Mouse (Mus musculus): ENCODE data around the gene Egln3. TPM values are rescaled to one million over a fixed set of nuclear protein-coding genes. Genes with fewer than 3 reads are reported as not detected.
A peak's percentile ranks its signal among the peaks of the same experiment; 100 is the strongest.

The Egln3 gene
- polyA plus RNA-seq (2015; fragmentation: Nextera tagmentation; extraction: Ambion mirVana), result 4.8 and 5.3 TPM in 2 replicates

DNA sequence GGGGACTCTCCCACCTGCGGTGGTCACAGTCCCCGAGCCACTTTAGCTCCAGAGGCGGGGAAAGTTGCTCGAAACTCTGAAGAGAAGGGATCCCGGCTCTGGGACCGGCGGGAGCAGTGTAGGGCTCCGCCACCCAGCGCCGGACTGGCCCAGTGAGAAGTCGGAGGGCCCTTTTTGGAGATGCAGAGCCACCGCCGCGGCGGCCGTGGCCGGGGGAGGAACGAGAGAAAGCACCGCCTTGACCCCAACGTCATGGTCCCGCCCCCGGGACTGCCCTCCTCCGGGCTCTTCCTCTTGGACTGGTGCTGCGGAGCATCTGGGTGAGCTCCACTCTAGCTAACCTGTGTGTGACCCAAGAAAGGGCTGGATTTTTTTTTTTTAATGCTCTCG, at the start of gene Egln3:
TSS of gene Egln3 (minus strand) at position 205 of the 390 bp plus-strand sequence.
- Histone ChIP-seq H3K4me1 (peaks cover 16% of the 10 kb centered on the region), H3K27me3 (replicated peaks) (peaks cover 17% of the 10 kb centered on the region), H3K4me2 (peak within 1 kb of the TSS; percentile 99), H3K27ac (no peak within 1 kb of the TSS), H3K9ac (peak within 1 kb of the TSS; percentile 53), H3K4me3 (peak within 1 kb of the TSS; percentile 48), H3K36me3 (replicated peaks) (no peaks in the 10 kb centered on the region), H3K9me3 (no peaks in the 10 kb centered on the region)
- ATAC-seq (replicated peaks), result peak; percentile 84
- under 1% methylated on average over 25 of the region's 25 CpGs for WGBS

GRCm38 (mm10) chr12:54253449-54253848, 49.8 kb upstream of the Egln3 start:
- H3K27me3 ChIP-seq (replicated peaks), result no peaks in the 10 kb centered on the region
- H3K27ac ChIP-seq, result no peak overlapping the region
- 0 out of 2 replicates have a peak, but pooled peaks cover 2% of the 10 kb centered on the region for H3K4me1 ChIP-seq
- no peak overlapping the region for H3K9ac ChIP-seq
- no peaks in the 10 kb centered on the region for H3K9me3 ChIP-seq
- 87% methylated on average over 4 of the region's 4 CpGs for WGBS
- H3K36me3 ChIP-seq (replicated peaks), result no peaks in the 10 kb centered on the region
- ATAC-seq (replicated peaks), result no peak
- H3K4me2 ChIP-seq, result no peak overlapping the region
- no peak overlapping the region for H3K4me3 ChIP-seq

DNA sequence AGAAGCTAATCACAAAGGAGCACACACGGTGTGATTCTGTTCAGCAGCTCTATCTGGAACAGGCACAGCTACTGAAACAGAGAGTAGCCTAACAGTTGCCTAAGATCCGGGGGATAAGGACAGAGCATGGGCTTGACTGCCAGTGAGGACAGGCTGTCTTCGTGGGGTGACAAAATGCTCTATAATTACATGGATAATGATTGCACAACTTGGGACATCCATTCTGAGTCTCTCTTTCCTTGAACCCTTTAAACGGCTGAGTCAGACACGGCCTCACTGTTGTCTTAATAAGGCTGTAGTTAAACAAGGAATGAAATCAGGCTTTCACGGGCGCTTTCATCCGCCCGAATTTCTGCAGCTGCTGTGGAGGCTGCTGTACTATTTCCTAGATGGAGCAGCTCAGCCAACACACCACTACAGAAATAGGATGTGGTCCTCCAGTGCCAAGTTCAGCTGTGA, 48.3 kb upstream of the Egln3 start:
- H3K4me2 ChIP-seq, result no peak overlapping the region
- H3K9ac ChIP-seq, result no peak overlapping the region
- H3K36me3 ChIP-seq (replicated peaks), result no peaks in the 10 kb centered on the region
- H3K9me3 ChIP-seq, result no peaks in the 10 kb centered on the region
- ATAC-seq (replicated peaks), result no peak
- no peaks in the 10 kb centered on the region for H3K4me1 ChIP-seq
- H3K4me3 ChIP-seq, result no peak overlapping the region
- WGBS, result 79% methylated on average over 9 of the region's 9 CpGs
- no peaks in the 10 kb centered on the region for H3K27me3 ChIP-seq (replicated peaks)
- no peak overlapping the region for H3K27ac ChIP-seq

DNA sequence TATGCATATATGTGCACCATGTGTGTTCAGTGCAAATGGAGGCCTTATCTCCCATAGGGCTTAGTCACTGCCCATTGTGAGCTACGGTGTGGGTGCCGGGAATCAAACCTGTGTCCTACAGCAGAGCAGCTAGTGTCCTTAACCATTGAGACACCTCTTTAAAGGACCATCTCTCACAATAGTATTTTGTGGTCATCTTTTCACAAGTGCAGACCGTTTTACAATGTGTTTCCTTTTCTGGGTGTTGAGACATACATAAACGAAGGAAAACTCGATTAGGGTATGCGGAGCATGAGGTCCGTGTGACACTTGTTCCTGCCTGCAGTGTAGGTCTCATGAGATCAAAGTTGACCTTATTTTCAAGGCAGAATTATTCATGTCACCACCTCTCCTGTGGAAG, 44.2 kb upstream of the Egln3 start:
- WGBS, result 90% methylated on average over 7 of the region's 7 CpGs
- ATAC-seq (replicated peaks), result no peak

GRCm38 (mm10) chr12:54243158-54243557, 39.5 kb upstream of the Egln3 start:
- no peak for ATAC-seq (replicated peaks)
- H3K4me3 ChIP-seq, result no peak overlapping the region
- no peaks in the 10 kb centered on the region for H3K27me3 ChIP-seq (replicated peaks)
- no peaks in the 10 kb centered on the region for H3K36me3 ChIP-seq (replicated peaks)
- no peak overlapping the region for H3K9ac ChIP-seq
- no peak overlapping the region for H3K27ac ChIP-seq
- WGBS, result 86% methylated on average over 5 of the region's 5 CpGs
- no peaks in the 10 kb centered on the region for H3K9me3 ChIP-seq
- no peaks in the 10 kb centered on the region for H3K4me1 ChIP-seq
- no peak overlapping the region for H3K4me2 ChIP-seq

More for the DNA sequence above, 44.2 kb upstream of the Egln3 start:
- H3K9me3 ChIP-seq, result no peaks in the 10 kb centered on the region
- H3K4me1 ChIP-seq, result no peaks in the 10 kb centered on the region
- H3K4me3 ChIP-seq, result no peak overlapping the region
- no peaks in the 10 kb centered on the region for H3K27me3 ChIP-seq (replicated peaks)
- no peak overlapping the region for H3K27ac ChIP-seq
- H3K36me3 ChIP-seq (replicated peaks), result no peaks in the 10 kb centered on the region
- H3K9ac ChIP-seq, result no peak overlapping the region
- H3K4me2 ChIP-seq, result no peak overlapping the region

DNA sequence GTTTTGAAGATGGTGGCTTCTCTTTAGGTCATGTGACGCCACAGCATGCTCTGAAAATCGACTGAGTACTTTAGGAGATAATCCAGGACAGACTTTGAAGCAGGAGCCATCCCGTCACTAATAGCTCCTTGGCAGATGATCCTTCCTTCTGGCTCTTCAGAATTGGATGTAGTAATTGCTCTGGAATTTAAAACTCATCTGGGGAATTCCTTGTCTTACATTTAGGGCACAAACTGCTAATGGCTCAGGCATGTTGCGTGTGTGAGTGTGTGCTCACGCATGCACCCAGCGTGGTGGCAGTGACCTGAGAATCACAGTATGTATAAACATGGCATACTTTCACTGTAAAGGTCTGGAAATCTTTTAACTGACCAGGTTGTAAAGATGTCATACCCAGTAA, 38.3 kb upstream of the Egln3 start:
- no peak overlapping the region for H3K4me2 ChIP-seq
- H3K4me1 ChIP-seq, result no peaks in the 10 kb centered on the region
- H3K9me3 ChIP-seq, result no peaks in the 10 kb centered on the region
- H3K9ac ChIP-seq, result no peak overlapping the region
- WGBS, result 90% methylated on average over 6 of the region's 6 CpGs
- no peak overlapping the region for H3K4me3 ChIP-seq
- no peak for ATAC-seq (replicated peaks)
- no peaks in the 10 kb centered on the region for H3K27me3 ChIP-seq (replicated peaks)
- H3K27ac ChIP-seq, result no peak overlapping the region
- H3K36me3 ChIP-seq (replicated peaks), result no peaks in the 10 kb centered on the region

DNA sequence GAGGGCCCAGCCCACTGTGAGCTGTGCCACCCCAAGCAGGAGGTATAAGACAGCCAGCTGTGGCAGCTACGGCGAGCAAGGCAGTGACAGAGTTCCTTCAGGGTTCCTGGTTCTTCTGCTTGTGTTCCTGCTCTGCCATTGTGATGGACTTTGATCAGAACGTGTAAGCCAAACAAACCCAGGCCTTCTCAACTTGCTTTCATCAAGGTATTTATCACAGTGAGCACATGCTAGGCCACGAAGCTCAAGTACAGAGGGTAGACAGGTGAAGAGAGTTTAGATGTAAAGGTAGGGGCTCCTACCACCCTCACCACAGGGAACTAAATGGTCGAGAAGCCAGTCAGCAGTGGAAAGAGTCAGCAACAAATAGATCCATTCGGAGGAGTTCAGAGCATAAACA, 30.1 kb upstream of the Egln3 start:
- no peaks in the 10 kb centered on the region for H3K9me3 ChIP-seq
- H3K4me2 ChIP-seq, result no peak overlapping the region
- H3K4me1 ChIP-seq, result no peaks in the 10 kb centered on the region
- H3K27ac ChIP-seq, result no peak overlapping the region
- no peak for ATAC-seq (replicated peaks)
- H3K9ac ChIP-seq, result no peak overlapping the region
- no peaks in the 10 kb centered on the region for H3K27me3 ChIP-seq (replicated peaks)
- WGBS, result 88% methylated on average over 6 of the region's 6 CpGs
- H3K36me3 ChIP-seq (replicated peaks), result no peaks in the 10 kb centered on the region
- H3K4me3 ChIP-seq, result no peak overlapping the region

DNA sequence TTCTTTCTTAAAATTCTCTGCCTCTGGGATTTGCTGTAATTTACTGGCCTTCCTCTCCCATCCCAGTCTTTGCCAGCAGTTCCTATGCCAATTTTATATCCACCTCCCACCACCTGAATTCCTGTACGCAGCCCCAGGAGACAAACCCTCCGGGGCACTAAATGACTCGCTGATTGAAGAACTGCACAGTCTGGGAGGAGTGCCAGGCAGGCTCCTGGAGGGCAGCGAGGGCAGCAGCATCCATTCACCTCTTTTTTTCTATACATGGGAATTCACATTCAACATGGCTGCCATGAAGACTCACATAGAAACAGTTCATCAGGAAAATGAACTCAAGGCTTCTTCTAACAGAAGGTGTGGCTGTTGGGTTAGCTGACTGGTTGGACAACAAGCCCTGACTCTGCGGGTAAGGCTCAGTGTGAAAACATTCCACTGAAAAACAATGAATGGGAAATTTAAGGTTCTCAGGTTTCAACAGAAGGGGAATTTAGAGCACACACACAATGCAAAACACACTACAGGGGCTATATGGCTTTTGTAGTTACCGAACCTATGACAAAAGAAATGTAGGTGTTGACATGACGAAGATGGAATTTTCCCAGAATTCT, 29.4 kb upstream of the Egln3 start:
- Histone ChIP-seq H3K9me3 (no peaks in the 10 kb centered on the region), H3K36me3 (replicated peaks) (no peaks in the 10 kb centered on the region), H3K4me3 (no peak overlapping the region), H3K4me2 (no peak overlapping the region), H3K27ac (no peak overlapping the region), H3K4me1 (no peaks in the 10 kb centered on the region), H3K27me3 (replicated peaks) (no peaks in the 10 kb centered on the region), H3K9ac (no peak overlapping the region)
- ATAC-seq (replicated peaks), result no peak
- WGBS, result 43% methylated on average over 7 of the region's 7 CpGs

DNA sequence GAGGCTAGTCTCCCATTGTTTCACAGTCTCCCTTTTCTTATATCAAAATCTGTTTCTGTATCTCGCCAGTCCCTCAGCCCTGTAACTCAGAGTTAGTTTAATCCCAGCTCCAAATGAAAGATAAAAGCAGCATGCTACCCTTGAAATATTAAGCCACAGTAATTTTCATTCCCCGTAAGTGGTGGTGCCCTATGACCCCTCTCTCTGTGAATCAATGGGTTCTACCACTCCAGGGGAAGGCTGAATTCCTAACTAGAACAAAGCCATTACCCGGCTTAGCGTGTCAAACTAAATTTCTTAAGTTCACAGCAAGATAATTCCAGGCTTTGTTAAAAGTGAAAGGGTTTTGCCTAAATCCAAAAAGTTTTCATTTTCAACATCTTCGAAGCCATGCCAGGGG, 28.8 kb upstream of the Egln3 start:
- 17% methylated on average over 5 of the region's 5 CpGs for whole genome bisulfite sequencing
- Histone ChIP-seq H3K4me3 (no peak overlapping the region), H3K27ac (no peak overlapping the region), H3K27me3 (replicated peaks) (no peaks in the 10 kb centered on the region), H3K36me3 (replicated peaks) (no peaks in the 10 kb centered on the region), H3K4me1 (no peaks in the 10 kb centered on the region), H3K4me2 (no peak overlapping the region), H3K9ac (no peak overlapping the region), H3K9me3 (no peaks in the 10 kb centered on the region)
- ATAC-seq (replicated peaks), result no peak

DNA sequence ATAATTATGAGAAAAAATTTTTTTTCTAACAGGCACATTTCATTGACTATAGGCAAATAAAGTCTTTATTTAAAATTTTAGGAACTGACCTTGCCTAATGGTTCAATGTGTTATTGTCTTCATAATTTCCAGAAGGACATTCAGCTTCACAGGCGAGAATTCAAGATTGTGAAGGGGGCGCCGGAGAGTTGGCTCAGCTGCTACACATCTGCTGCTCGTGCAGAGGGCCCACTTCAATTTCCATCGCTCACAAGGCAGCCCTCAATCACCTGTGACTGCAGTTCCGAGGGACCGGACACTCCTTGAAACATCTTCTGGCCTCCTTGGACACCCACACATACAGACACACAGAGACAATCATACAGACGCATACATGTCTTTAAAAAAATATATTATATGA, 23.9 kb upstream of the Egln3 start:
- no peak overlapping the region for H3K9ac ChIP-seq
- H3K27me3 ChIP-seq (replicated peaks), result no peaks in the 10 kb centered on the region
- no peak overlapping the region for H3K4me2 ChIP-seq
- no peak overlapping the region for H3K27ac ChIP-seq
- WGBS, result 70% methylated on average over 8 of the region's 8 CpGs
- no peak overlapping the region for H3K4me3 ChIP-seq
- no peaks in the 10 kb centered on the region for H3K36me3 ChIP-seq (replicated peaks)
- H3K9me3 ChIP-seq, result no peaks in the 10 kb centered on the region
- no peak for ATAC-seq (replicated peaks)
- no peaks in the 10 kb centered on the region for H3K4me1 ChIP-seq

DNA sequence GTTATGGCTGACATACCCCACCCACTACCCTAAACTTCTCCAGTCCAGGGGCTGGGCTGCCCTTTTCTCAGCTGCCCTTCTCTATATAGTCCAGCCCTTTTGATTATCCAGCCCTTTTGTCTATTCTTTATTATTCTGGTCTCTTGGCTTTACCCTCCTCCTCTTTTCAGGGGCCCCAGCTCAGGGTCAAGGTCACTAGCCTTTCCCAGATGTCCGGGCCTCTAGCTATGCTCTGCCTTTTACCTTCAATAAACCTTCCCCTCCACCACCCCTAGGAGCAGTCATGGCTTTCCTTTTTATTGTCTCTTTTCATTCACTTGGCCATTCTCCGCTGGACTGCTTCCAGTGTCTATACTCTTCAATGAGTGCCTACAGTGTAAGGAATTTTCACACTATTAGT, 22.7 kb upstream of the Egln3 start:
- ATAC-seq (replicated peaks), result no peak
- H3K27ac ChIP-seq, result no peak overlapping the region
- no peak overlapping the region for H3K9ac ChIP-seq
- no peak overlapping the region for H3K4me2 ChIP-seq
- no peaks in the 10 kb centered on the region for H3K36me3 ChIP-seq (replicated peaks)
- no peaks in the 10 kb centered on the region for H3K4me1 ChIP-seq
- H3K9me3 ChIP-seq, result no peaks in the 10 kb centered on the region
- no peaks in the 10 kb centered on the region for H3K27me3 ChIP-seq (replicated peaks)
- H3K4me3 ChIP-seq, result no peak overlapping the region
- WGBS, result 42% methylated on average over 2 of the region's 2 CpGs

DNA sequence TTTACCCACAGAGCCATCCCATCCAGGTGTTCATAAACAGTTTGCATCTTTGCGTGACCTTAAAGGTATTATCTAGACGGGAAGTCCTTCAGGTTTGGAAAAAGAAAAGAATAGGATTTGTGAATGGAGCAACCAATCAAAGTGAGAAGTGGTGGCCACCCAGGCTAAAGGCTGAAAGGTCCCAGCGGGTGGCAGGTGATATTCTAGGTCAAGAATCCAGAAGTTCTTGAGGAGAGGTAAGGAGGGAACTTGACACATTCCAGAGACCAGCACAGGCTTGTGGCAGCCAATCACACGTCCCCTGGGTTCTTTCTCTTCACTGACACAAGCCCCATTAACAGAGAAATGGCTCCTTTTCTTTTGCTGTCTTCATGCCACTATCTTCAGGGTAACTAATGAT, 21.9 kb upstream of the Egln3 start:
- Histone ChIP-seq H3K4me2 (no peak overlapping the region), H3K9me3 (no peaks in the 10 kb centered on the region), H3K9ac (no peak overlapping the region), H3K36me3 (replicated peaks) (no peaks in the 10 kb centered on the region), H3K27me3 (replicated peaks) (no peaks in the 10 kb centered on the region), H3K27ac (no peak overlapping the region), H3K4me1 (no peaks in the 10 kb centered on the region), H3K4me3 (no peak overlapping the region)
- no peak for ATAC-seq (replicated peaks)
- WGBS, result 75% methylated on average over 4 of the region's 4 CpGs

- no peak for ATAC-seq (replicated peaks)
- 63% methylated on average over 3 of the region's 3 CpGs for WGBS
- H3K4me1 ChIP-seq, result no peaks in the 10 kb centered on the region
- H3K4me3 ChIP-seq, result no peak overlapping the region
- no peaks in the 10 kb centered on the region for H3K9me3 ChIP-seq
- H3K27ac ChIP-seq, result no peak overlapping the region
- H3K4me2 ChIP-seq, result no peak overlapping the region
- H3K27me3 ChIP-seq (replicated peaks), result no peaks in the 10 kb centered on the region
- H3K36me3 ChIP-seq (replicated peaks), result no peaks in the 10 kb centered on the region
- H3K9ac ChIP-seq, result no peak overlapping the region
Measured at GRCm38 (mm10) chr12:54225090-54225489, 21.4 kb upstream of the Egln3 start.
